ENCODE assay signal across 22 mouse cellular contexts in the genomic region with DNA sequence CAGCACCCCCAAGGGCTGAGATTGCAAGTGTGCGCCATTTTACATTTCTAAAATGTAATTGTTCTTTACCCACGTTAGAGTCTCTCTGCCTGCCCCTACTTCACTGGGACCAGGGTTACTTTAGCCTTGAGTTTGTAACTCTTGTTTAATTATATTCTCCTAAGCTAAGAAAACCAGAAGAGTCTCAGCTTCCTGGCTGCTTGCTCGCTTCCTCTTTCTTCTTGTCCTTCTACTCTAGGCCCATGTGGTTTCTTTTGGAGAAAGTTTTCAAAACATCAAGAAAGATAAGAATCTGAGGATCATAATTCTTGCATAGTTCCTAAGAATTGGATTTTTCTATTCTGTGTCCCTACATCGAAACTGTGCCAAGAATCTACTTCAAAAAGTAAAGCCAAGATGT.
DNase-seq lines count a peak whose midpoint lies in the region; ATAC-seq and TF ChIP-seq lines count a peak whose summit lies in the region.
"Had no signal": no experiment of that assay in that cellular context is flagged by ENCODE, and none has a peak within 500 bp of the region (broad histone marks: within the 10 kb centered on the region; RNA-seq: fewer than 3 reads in every experiment).

No protein-coding gene starts in this region.

- no peak for ATAC-seq in kidney, embryonic 15.5 days (replicated peaks; ENCODE audit: low FRiP score)
- no peak for ATAC-seq in stomach, embryonic 14.5 days (ENCODE audit: insufficient number of reproducible peaks, insufficient read depth, low FRiP score, low read depth)
- no peak for ATAC-seq in stomach, postnatal 0 days (ENCODE audit: low FRiP score, low TSS enrichment)
- peak; percentile 73 for ATAC-seq in granulocyte monocyte progenitor cell, adult 5-6 weeks (replicated peaks; ENCODE audit: poor library complexity, severe bottlenecking)
- ATAC-seq: hindbrain, embryonic 16.5 days; intestine, embryonic 15.5 days; lung, postnatal 0 days had no signal

- peaks cover 44% of the 10 kb centered on the region for H3K27me3 ChIP-seq in kidney, embryonic 15.5 days
- no peaks in the 10 kb centered on the region for H3K27me3 ChIP-seq in stomach, embryonic 14.5 days (ENCODE audit: control insufficient read depth, insufficient read depth, low read length)
- H3K27me3 ChIP-seq in stomach, postnatal 0 days (ENCODE audit: control insufficient read depth, insufficient read depth, low read length), result no peaks in the 10 kb centered on the region
- H3K27me3 ChIP-seq: intestine, embryonic 15.5 days had no signal

- no peaks in the 10 kb centered on the region for H3K4me1 ChIP-seq in kidney, embryonic 15.5 days
- no peaks in the 10 kb centered on the region for H3K4me1 ChIP-seq in stomach, embryonic 14.5 days (ENCODE audit: control insufficient read depth, insufficient read depth, low read length)
- H3K4me1 ChIP-seq in stomach, postnatal 0 days (replicated peaks; ENCODE audit: control insufficient read depth, insufficient read depth), result no peaks in the 10 kb centered on the region
- H3K4me1 ChIP-seq: forebrain, embryonic 12.5 days; intestine, embryonic 15.5 days; midbrain, embryonic 12.5 days; stomach, embryonic 15.5 days had no signal

- DNase-seq in kidney, adult 18-20 months, result no peak
- DNase-seq in stomach, postnatal 0 days (ENCODE audit: low spot score), result no peak
- no peak for DNase-seq in cerebellum, adult 9-10 months
- DNase-seq in gastrocnemius, postnatal 25 days, result no peak
- DNase-seq: adrenal gland, postnatal 14 days; cerebellum, adult 9-11 months; gastrocnemius, postnatal 36 days; heart, postnatal 4 days; right cerebral cortex, postnatal 14 days; thymus, adult 2 months; thymus, postnatal 4 days had no signal

- H3K9ac ChIP-seq in kidney, embryonic 15.5 days, result no peak overlapping the region
- H3K9ac ChIP-seq in stomach, embryonic 14.5 days (replicated peaks; ENCODE audit: low read depth, low read length), result no peak overlapping the region
- H3K9ac ChIP-seq in stomach, postnatal 0 days (ENCODE audit: low read length), result no peak overlapping the region
- H3K9ac ChIP-seq: forebrain, embryonic 12.5 days; intestine, embryonic 15.5 days; midbrain, embryonic 12.5 days; stomach, embryonic 15.5 days had no signal

- peak overlapping the region; percentile 66 for H3K27ac ChIP-seq in kidney, embryonic 15.5 days
- peak overlapping the region; percentile 10; the same call in 1 of the 2 replicates for H3K27ac ChIP-seq in stomach, embryonic 14.5 days (ENCODE audit: low read length)
- H3K27ac ChIP-seq in stomach, postnatal 0 days (replicated peaks), result no peak overlapping the region
- H3K27ac ChIP-seq: forebrain, embryonic 12.5 days; intestine, embryonic 15.5 days; macrophage; midbrain, embryonic 12.5 days had no signal

- H3K4me2 ChIP-seq in kidney, embryonic 15.5 days, result no peak overlapping the region
- H3K4me2 ChIP-seq in stomach, embryonic 14.5 days (replicated peaks; ENCODE audit: low read depth, low read length), result no peak overlapping the region
- no peak overlapping the region for H3K4me2 ChIP-seq in stomach, postnatal 0 days (replicated peaks; ENCODE audit: low read depth)
- H3K4me2 ChIP-seq: forebrain, embryonic 12.5 days; intestine, embryonic 15.5 days; midbrain, embryonic 12.5 days; stomach, embryonic 15.5 days had no signal

- TF ChIP-seq CTCF in stomach, postnatal 0 days (IDR thresholded peaks at IDR 0.05; ENCODE audit: low read depth), result no peak

- H3K9me3 ChIP-seq in kidney, embryonic 15.5 days (replicated peaks), result no peaks in the 10 kb centered on the region
- H3K9me3 ChIP-seq in stomach, embryonic 14.5 days (ENCODE audit: control insufficient read depth, low read depth, low read length), result no peaks in the 10 kb centered on the region
- H3K9me3 ChIP-seq in stomach, postnatal 0 days (ENCODE audit: control insufficient read depth, low read length), result no peaks in the 10 kb centered on the region
- H3K9me3 ChIP-seq: forebrain, embryonic 12.5 days; intestine, embryonic 15.5 days; midbrain, embryonic 12.5 days; stomach, embryonic 15.5 days had no signal

- no peak for TF ChIP-seq EP300 in stomach, postnatal 0 days (optimal IDR thresholded peaks at IDR 0.05)

- no peak overlapping the region for H3K4me3 ChIP-seq in kidney, embryonic 15.5 days (replicated peaks)
- H3K4me3 ChIP-seq in stomach, embryonic 14.5 days (ENCODE audit: low read depth, low read length), result no peak overlapping the region
- H3K4me3 ChIP-seq in stomach, postnatal 0 days (ENCODE audit: low read depth, low read length), result no peak overlapping the region
- H3K4me3 ChIP-seq: erythroblast, embryonic 14.5 days; forebrain, embryonic 12.5 days; intestine, embryonic 15.5 days; midbrain, embryonic 12.5 days; stomach, embryonic 15.5 days had no signal

- 74% methylated on average over 4 of the region's 4 CpGs for WGBS in kidney, embryonic 15.5 days
- WGBS in stomach, embryonic 14.5 days, result 66% methylated on average over 4 of the region's 4 CpGs
- 62% methylated on average over 4 of the region's 4 CpGs for WGBS in stomach, postnatal 0 days

- H3K36me3 ChIP-seq in kidney, embryonic 15.5 days, result no peaks in the 10 kb centered on the region
- H3K36me3 ChIP-seq in stomach, embryonic 14.5 days (ENCODE audit: control insufficient read depth, insufficient read depth, low read length), result no peaks in the 10 kb centered on the region
- H3K36me3 ChIP-seq in stomach, postnatal 0 days (ENCODE audit: control insufficient read depth, insufficient read depth, low read length), result no peaks in the 10 kb centered on the region
- H3K36me3 ChIP-seq: forebrain, embryonic 12.5 days; intestine, embryonic 15.5 days; midbrain, embryonic 12.5 days; stomach, embryonic 15.5 days had no signal
